ENCODE assay signal across 12 mouse cellular contexts in the genomic region with DNA sequence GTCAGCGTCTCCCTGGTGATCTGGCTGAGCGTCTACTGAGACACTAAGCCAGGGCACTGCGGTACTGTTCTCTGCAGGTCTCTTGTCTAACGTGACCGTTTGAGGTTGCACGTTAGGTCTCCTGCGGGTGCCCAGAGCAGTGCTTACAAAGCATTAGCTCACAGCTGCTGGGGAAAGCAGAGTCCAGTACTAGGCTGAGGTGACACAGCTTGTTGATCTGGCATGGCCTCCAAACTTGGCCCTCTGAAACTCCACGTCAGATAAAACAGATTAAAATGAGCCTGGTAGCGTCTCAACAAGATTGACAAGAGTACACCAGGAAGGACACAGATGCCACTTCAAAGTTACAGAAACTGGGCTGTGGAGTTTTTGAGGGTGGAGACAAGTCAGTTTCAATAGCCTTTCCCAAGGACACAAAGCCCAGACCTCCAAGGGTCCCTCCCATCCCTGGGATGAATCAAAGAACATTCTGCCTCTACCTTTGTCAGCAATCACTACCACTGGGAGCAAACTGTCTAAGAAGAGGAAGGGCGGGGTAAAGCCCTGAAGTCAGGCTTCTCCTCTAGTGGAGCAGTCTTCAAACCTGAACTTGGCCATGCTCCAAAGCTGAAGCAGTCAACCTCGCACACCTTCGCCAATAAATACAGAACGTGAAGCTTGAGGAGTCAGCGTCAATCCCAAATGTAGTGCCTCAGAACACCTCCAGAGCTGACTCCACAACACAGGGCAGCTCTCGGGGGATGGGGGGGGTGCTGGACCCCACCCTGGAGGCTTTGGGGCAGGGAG. TPM values are rescaled to one million over a fixed set of nuclear protein-coding genes. Genes with fewer than 3 reads are reported as not detected.
DNase-seq lines count a peak whose midpoint lies in the region; ATAC-seq and TF ChIP-seq lines count a peak whose summit lies in the region.
"Had no signal": no experiment of that assay in that cellular context is flagged by ENCODE, and none has a peak within 500 bp of the region (broad histone marks: within the 10 kb centered on the region; RNA-seq: fewer than 3 reads in every experiment).

No protein-coding gene starts in this region.

- WGBS in embryonic facial prominence, embryonic 14.5 days, result 81% methylated on average over 15 of the region's 15 CpGs
- 90% methylated on average over 15 of the region's 15 CpGs for WGBS in embryonic facial prominence, embryonic 10.5 days
- 62% methylated on average over 15 of the region's 15 CpGs for WGBS in kidney, postnatal 0 days
- 36% methylated on average over 15 of the region's 15 CpGs for WGBS in small intestine, adult 2 months

- ATAC-seq in embryonic facial prominence, embryonic 14.5 days (ENCODE audit: low read depth), result no peak
- 0 out of 2 replicates have a peak, but pooled peaks have one; percentile 36 for ATAC-seq in erythroblast, adult 5-6 weeks (replicated peaks; ENCODE audit: low FRiP score, poor library complexity, severe bottlenecking)
- ATAC-seq in kidney, postnatal 0 days (replicated peaks; ENCODE audit: low FRiP score, low read depth), result peak; percentile 67
- ATAC-seq: hindbrain, embryonic 16.5 days; liver, embryonic 12.5 days had no signal

- H3K9me3 ChIP-seq in embryonic facial prominence, embryonic 14.5 days (ENCODE audit: control insufficient read depth, low read length), result no peaks in the 10 kb centered on the region
- no peaks in the 10 kb centered on the region for H3K9me3 ChIP-seq in embryonic facial prominence, embryonic 10.5 days
- H3K9me3 ChIP-seq in kidney, postnatal 0 days (replicated peaks; ENCODE audit: low read length), result no peaks in the 10 kb centered on the region
- H3K9me3 ChIP-seq: liver, embryonic 12.5 days; midbrain, embryonic 10.5 days had no signal

- H3K4me3 ChIP-seq in embryonic facial prominence, embryonic 14.5 days (ENCODE audit: low read depth, low read length), result no peak overlapping the region
- no peak overlapping the region for H3K4me3 ChIP-seq in embryonic facial prominence, embryonic 10.5 days
- no peak overlapping the region for H3K4me3 ChIP-seq in kidney, postnatal 0 days (replicated peaks; ENCODE audit: low read depth, low read length)
- H3K4me3 ChIP-seq in small intestine, adult 2 months (ENCODE audit: low read depth, low read length), result 0 out of 2 replicates have a peak overlapping the region, but pooled peaks have one; percentile 5
- H3K4me3 ChIP-seq: liver, embryonic 12.5 days; midbrain, embryonic 10.5 days had no signal

- 0 out of 2 replicates have a peak, but pooled peaks cover 6% of the 10 kb centered on the region for H3K36me3 ChIP-seq in embryonic facial prominence, embryonic 14.5 days (ENCODE audit: control insufficient read depth, insufficient read depth, low read length)
- peaks cover 59% of the 10 kb centered on the region for H3K36me3 ChIP-seq in embryonic facial prominence, embryonic 10.5 days (replicated peaks)
- H3K36me3 ChIP-seq in kidney, postnatal 0 days (ENCODE audit: insufficient read depth, low read length), result no peaks in the 10 kb centered on the region
- H3K36me3 ChIP-seq in small intestine, adult 2 months (ENCODE audit: control insufficient read depth, insufficient read depth, low read length), result no peaks in the 10 kb centered on the region; the same call in 1 of the 2 replicates

- no peak overlapping the region for H3K9ac ChIP-seq in embryonic facial prominence, embryonic 14.5 days (ENCODE audit: low read depth, low read length)
- H3K9ac ChIP-seq in kidney, postnatal 0 days (ENCODE audit: low read depth, low read length), result no peak overlapping the region
- H3K9ac ChIP-seq: liver, embryonic 12.5 days had no signal

- no peaks in the 10 kb centered on the region for H3K27me3 ChIP-seq in embryonic facial prominence, embryonic 14.5 days (replicated peaks; ENCODE audit: control insufficient read depth, insufficient read depth, low read length)
- H3K27me3 ChIP-seq in embryonic facial prominence, embryonic 10.5 days (replicated peaks; ENCODE audit: low read depth, poor library complexity, severe bottlenecking), result no peaks in the 10 kb centered on the region
- no peaks in the 10 kb centered on the region for H3K27me3 ChIP-seq in kidney, postnatal 0 days (ENCODE audit: insufficient read depth, low read length)
- H3K27me3 ChIP-seq in small intestine, adult 2 months (ENCODE audit: control insufficient read depth, insufficient read depth, low read length), result no peaks in the 10 kb centered on the region
- H3K27me3 ChIP-seq: liver, embryonic 12.5 days had no signal

- H3K27ac ChIP-seq in embryonic facial prominence, embryonic 14.5 days (replicated peaks; ENCODE audit: low read depth, low read length), result no peak overlapping the region
- no peak overlapping the region for H3K27ac ChIP-seq in embryonic facial prominence, embryonic 10.5 days (replicated peaks)
- peak overlapping the region; percentile 63 for H3K27ac ChIP-seq in kidney, postnatal 0 days
- peak overlapping the region; percentile 93 for H3K27ac ChIP-seq in small intestine, adult 2 months (ENCODE audit: insufficient read depth, low read depth, low read length)
- H3K27ac ChIP-seq: liver, embryonic 12.5 days; midbrain, embryonic 10.5 days had no signal

- no peak for TF ChIP-seq CTCF in kidney, postnatal 0 days (IDR thresholded peaks at IDR 0.05; ENCODE audit: low read depth)
- no peak for TF ChIP-seq CTCF in small intestine, adult 2 months (IDR thresholded peaks at IDR 0.05; ENCODE audit: extremely low read depth, insufficient read length, insufficient replicate concordance, low read depth, low read length)

- no peak overlapping the region for H3K4me2 ChIP-seq in embryonic facial prominence, embryonic 14.5 days (ENCODE audit: low read depth, low read length)
- no peak overlapping the region for H3K4me2 ChIP-seq in kidney, postnatal 0 days (ENCODE audit: low read length)
- H3K4me2 ChIP-seq: liver, embryonic 12.5 days had no signal

- peak; percentile 36; the same call in 1 of the 2 replicates for TF ChIP-seq POLR2A in small intestine, adult 2 months (IDR thresholded peaks at IDR 0.05; ENCODE audit: low read depth, low read length)

- no peaks in the 10 kb centered on the region for H3K4me1 ChIP-seq in embryonic facial prominence, embryonic 14.5 days (ENCODE audit: control insufficient read depth, insufficient read depth, low read length)
- H3K4me1 ChIP-seq in embryonic facial prominence, embryonic 10.5 days, result no peaks in the 10 kb centered on the region
- peaks cover 12% of the 10 kb centered on the region for H3K4me1 ChIP-seq in kidney, postnatal 0 days (replicated peaks; ENCODE audit: insufficient read depth, low read length)
- H3K4me1 ChIP-seq in small intestine, adult 2 months (ENCODE audit: control insufficient read depth, insufficient read depth, insufficient read length, low read length), result peaks cover 38% of the 10 kb centered on the region
- H3K4me1 ChIP-seq: liver, embryonic 12.5 days; midbrain, embryonic 10.5 days had no signal

- peak; percentile 22 for DNase-seq in embryonic facial prominence, embryonic 14.5 days (ENCODE audit: low spot score)
- DNase-seq in embryonic facial prominence, embryonic 10.5 days (ENCODE audit: low spot score), result no peak
- DNase-seq in kidney, postnatal 0 days (ENCODE audit: low spot score), result no peak
- DNase-seq in right cerebral cortex, postnatal 36 days (ENCODE audit: low spot score in 2 of 2), result no peak
- no peak for DNase-seq in right cerebral cortex, postnatal 4 days
- DNase-seq in urinary bladder, adult 18-20 months (ENCODE audit: low spot score in 2 of 2), result no peak
- DNase-seq: retina, postnatal 1 day had no signal

RNA-seq across cellular contexts. Expression of a gene that starts 29.8 kb away (rescaled TPM):
- 20.8 and 30.5 TPM in 2 replicates for polyA plus RNA-seq in embryonic facial prominence, embryonic 14.5 days (2014; fragmentation: Nextera tagmentation; extraction: Ambion mirVana)
- 5.4 and 6.9 TPM in 2 replicates for polyA plus RNA-seq in embryonic facial prominence, embryonic 10.5 days (2016; fragmentation: Nextera tagmentation; extraction: Ambion mirVana)
- 1.3 TPM in 1 of 2 replicates, not detected in the other for total RNA-seq in erythroblast, adult 5-6 weeks (2015; ENCODE audit: low replicate concordance)
- 0.26 TPM in 1 of 2 replicates, not detected in the other for total RNA-seq in erythroblast, adult 5-6 weeks (2017; ENCODE audit: low replicate concordance)
- 265 and 334 TPM in 2 replicates for polyA plus RNA-seq in kidney, postnatal 0 days (2015; fragmentation: Nextera tagmentation; extraction: Ambion mirVana)
- polyA plus RNA-seq in small intestine, adult 2 months (2012; rRNA removed), result 1,432 and 7,549 TPM in 2 replicates

RNA-seq across cellular contexts. Expression of a gene that starts 29.8 kb away (rescaled TPM):
- polyA plus RNA-seq in embryonic facial prominence, embryonic 14.5 days (2014; fragmentation: Nextera tagmentation; extraction: Ambion mirVana), result 30.0 and 31.9 TPM in 2 replicates
- 48.9 and 49.4 TPM in 2 replicates for polyA plus RNA-seq in embryonic facial prominence, embryonic 10.5 days (2016; fragmentation: Nextera tagmentation; extraction: Ambion mirVana)
- 4.6 and 5.6 TPM in 2 replicates for total RNA-seq in erythroblast, adult 5-6 weeks (2015; ENCODE audit: low replicate concordance)
- 1.4 and 1.6 TPM in 2 replicates for total RNA-seq in erythroblast, adult 5-6 weeks (2017; ENCODE audit: low replicate concordance)
- polyA plus RNA-seq in kidney, postnatal 0 days (2015; fragmentation: Nextera tagmentation; extraction: Ambion mirVana), result 31.5 and 37.7 TPM in 2 replicates
- polyA plus RNA-seq in small intestine, adult 2 months (2012; rRNA removed), result 5.2 and 10.4 TPM in 2 replicates

RNA-seq across cellular contexts. Expression of a gene that starts 44.5 kb away (rescaled TPM):
- polyA plus RNA-seq in embryonic facial prominence, embryonic 14.5 days (2014; fragmentation: Nextera tagmentation; extraction: Ambion mirVana), result 22.1 and 23.6 TPM in 2 replicates
- polyA plus RNA-seq in embryonic facial prominence, embryonic 10.5 days (2016; fragmentation: Nextera tagmentation; extraction: Ambion mirVana), result 18.4 and 19.3 TPM in 2 replicates
- not detected in 2 replicates for total RNA-seq in erythroblast, adult 5-6 weeks (2015; ENCODE audit: low replicate concordance)
- total RNA-seq in erythroblast, adult 5-6 weeks (2017; ENCODE audit: low replicate concordance), result 0.34 and 0.42 TPM in 2 replicates
- polyA plus RNA-seq in kidney, postnatal 0 days (2015; fragmentation: Nextera tagmentation; extraction: Ambion mirVana), result 30.6 and 34.4 TPM in 2 replicates
- polyA plus RNA-seq in small intestine, adult 2 months (2012; rRNA removed), result 21.3 and 23.2 TPM in 2 replicates

Comparison
In these comparisons a context has a peak if more than half of its experiments do, and no peak if none do; other contexts are left out.
1. H3K27ac ChIP-seq: peak in kidney, postnatal 0 days (single experiment) and small intestine, adult 2 months (single experiment); none in embryonic facial prominence, embryonic 14.5 days (single experiment) and embryonic facial prominence, embryonic 10.5 days (single experiment).